Mouse (Mus musculus) ES-Bruce4 (cell line): ENCODE results near the gene Cpa1. TPM values are rescaled to one million over a fixed set of nuclear protein-coding genes. Genes with fewer than 3 reads are reported as not detected.

Experiments used
- H3K27ac ChIP-seq: 2 replicates; pipeline ENCODE4 v1.5.1; 2012; ENCODE audit warnings: low read length, inconsistent platforms; ENCODE audit not compliant: insufficient read depth
- H3K27me3 ChIP-seq: 2 replicates; pipeline ENCODE4 v1.6.1; 2012; ENCODE audit warnings: mild to moderate bottlenecking, low read length, inconsistent platforms; ENCODE audit not compliant: control insufficient read depth, poor library complexity, insufficient read depth, severe bottlenecking
- H3K36me3 ChIP-seq: 2 replicates; pipeline ENCODE4 v1.6.1; 2012; ENCODE audit warnings: inconsistent platforms, mild to moderate bottlenecking, low read length, moderate library complexity; ENCODE audit not compliant: control insufficient read depth, poor library complexity, insufficient read depth, severe bottlenecking
- H3K4me1 ChIP-seq: one replicate; pipeline ENCODE4 v1.8.1; 2011; ENCODE audit warnings: low read length; ENCODE audit not compliant: control insufficient read depth, insufficient read depth
- H3K4me3 ChIP-seq: 2 replicates; pipeline ENCODE4 v1.5.1; 2011; ENCODE audit warnings: low read depth, mild to moderate bottlenecking, low read length
- H3K9ac ChIP-seq: 2 replicates; pipeline ENCODE4 v1.6.1; 2012; ENCODE audit warnings: low read depth, mild to moderate bottlenecking, inconsistent platforms; ENCODE audit not compliant: poor library complexity, severe bottlenecking
- H3K9me3 ChIP-seq: replicated peaks from 2 replicates; pipeline ENCODE4 v1.6.1; 2012; ENCODE audit warnings: mild to moderate bottlenecking, low read length, inconsistent platforms; ENCODE audit not compliant: control insufficient read depth, poor library complexity, insufficient read depth, severe bottlenecking
- CTCF ChIP-seq: IDR thresholded peaks from one replicate; pipeline ENCODE4 v1.8.1; 2011; ENCODE audit warnings: low read depth, low read length
- EP300 ChIP-seq: IDR thresholded peaks from 2 replicates; pipeline ENCODE4 v1.6.1; 2011; ENCODE audit warnings: low read depth, low read length; ENCODE audit not compliant: insufficient read depth
- POLR2A ChIP-seq: IDR thresholded peaks from one replicate; pipeline ENCODE4 v1.8.1; 2011; ENCODE audit warnings: low read length; ENCODE audit not compliant: insufficient read depth
- polyA plus RNA-seq: library from polyadenylated mRNA; stranded (reverse); fragments of >200 nt; gene quantifications from 2 replicates; pipeline ENCODE4 v1.2.4, GENCODE M21; 2011; ENCODE audit warnings: low read depth; ENCODE audit not compliant: missing spikeins, insufficient read depth, insufficient read length

Gene Cpa1
- polyA plus RNA-seq, result not detected in 2 replicates

DNA sequence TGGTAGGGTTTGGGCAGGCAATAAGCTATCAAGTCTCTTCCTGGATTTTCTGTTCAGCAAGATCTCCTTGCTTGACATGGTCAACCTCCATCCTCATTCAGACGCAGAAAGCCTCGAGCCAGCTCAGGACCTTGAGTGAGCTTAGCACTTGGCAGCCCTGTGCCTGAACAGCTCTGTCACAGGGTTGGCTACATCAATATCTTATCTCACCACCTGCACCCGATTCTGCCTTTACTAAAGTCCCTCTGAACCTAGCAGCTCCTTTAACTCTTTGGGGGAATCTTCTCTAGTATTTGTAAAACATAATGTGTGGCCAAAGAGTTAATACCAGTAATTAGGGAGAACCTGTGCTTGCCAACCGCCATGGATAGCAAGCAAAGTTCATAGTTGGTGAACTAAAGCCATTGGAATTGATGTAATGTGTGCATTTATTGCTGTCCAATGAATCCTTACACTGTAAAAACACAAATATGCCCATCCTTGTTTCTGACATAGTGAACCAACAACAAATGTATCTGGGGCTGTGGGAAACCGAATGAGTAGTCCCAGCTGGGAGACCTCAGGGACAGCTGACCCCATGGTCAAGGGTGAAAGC is at the start of gene Cpa1:
Gene Cpa1 (plus strand): TSS at position 545 of the 595 bp plus-strand sequence.
- Histone ChIP-seq H3K27me3 (no peaks in the 10 kb centered on the region), H3K36me3 (no peaks in the 10 kb centered on the region), H3K4me1 (no peaks in the 10 kb centered on the region), H3K9ac (no peak within 1 kb of the TSS), H3K4me3 (no peak within 1 kb of the TSS), H3K9me3 (no peaks in the 10 kb centered on the region), H3K27ac (no peak within 1 kb of the TSS)
- TF ChIP-seq EP300 (no peak), CTCF (no peak), POLR2A (no peak)

DNA sequence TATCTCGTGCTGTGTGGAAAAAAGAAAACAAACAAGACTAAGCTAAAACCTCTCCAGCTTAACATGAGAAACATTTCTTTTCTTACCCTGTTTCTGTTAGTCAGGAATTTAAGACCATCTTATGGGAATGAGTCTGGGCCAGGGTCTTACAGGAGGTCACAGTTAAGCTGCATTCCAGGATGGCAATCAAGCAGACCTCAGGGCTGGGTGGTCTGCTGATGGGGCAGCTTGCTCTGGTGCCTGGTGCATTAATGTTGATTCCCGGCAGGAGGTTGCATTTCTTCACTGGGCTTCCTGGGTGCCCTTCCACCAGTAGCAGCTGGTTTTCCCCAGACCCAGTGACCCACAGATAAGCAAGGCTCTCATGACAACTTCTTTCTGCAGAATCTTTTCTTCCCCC is 49.2 kb upstream of the Cpa1 start:
- TF ChIP-seq EP300 (no peak), POLR2A (no peak), CTCF (no peak)
- Histone ChIP-seq H3K9ac (no peak overlapping the region), H3K4me3 (no peak overlapping the region), H3K9me3 (no peaks in the 10 kb centered on the region), H3K27ac (no peak overlapping the region), H3K4me1 (no peaks in the 10 kb centered on the region), H3K36me3 (no peaks in the 10 kb centered on the region), H3K27me3 (no peaks in the 10 kb centered on the region)

DNA sequence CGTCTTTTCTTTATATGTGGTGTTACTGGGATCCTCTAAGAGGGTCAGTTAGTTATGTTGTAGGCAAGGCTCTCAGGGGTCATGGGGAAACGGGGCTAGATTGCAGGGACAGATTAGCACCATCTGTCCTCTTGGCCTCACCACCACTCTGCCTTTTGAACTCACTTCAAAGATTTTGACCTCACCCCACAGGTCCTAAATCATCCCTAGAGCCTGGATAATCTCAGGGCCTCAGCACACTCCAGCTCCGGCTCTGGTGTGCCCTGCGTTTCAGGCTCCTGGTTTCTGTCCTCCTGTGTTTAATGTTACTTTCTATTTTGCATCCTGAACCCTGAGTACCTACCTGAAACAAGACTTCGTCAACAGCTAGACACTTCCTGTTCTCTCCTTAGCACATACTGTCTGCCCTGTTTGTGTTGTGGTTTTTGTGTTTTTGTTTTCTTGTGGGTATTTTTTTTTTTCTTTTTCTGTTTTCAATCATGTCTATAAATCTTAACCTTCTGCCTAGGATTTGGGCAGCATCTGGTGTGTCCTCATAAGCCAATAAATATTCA is 47.1 kb upstream of the Cpa1 start:
- no peak for TF ChIP-seq EP300
- no peak for TF ChIP-seq POLR2A
- no peak for TF ChIP-seq CTCF
- Histone ChIP-seq H3K9me3 (no peaks in the 10 kb centered on the region), H3K9ac (no peak overlapping the region), H3K36me3 (no peaks in the 10 kb centered on the region), H3K4me1 (no peaks in the 10 kb centered on the region), H3K4me3 (no peak overlapping the region), H3K27me3 (no peaks in the 10 kb centered on the region), H3K27ac (no peak overlapping the region)

- no peak overlapping the region for H3K4me3 ChIP-seq
- no peaks in the 10 kb centered on the region for H3K27me3 ChIP-seq
- no peaks in the 10 kb centered on the region for H3K36me3 ChIP-seq
- no peaks in the 10 kb centered on the region for H3K4me1 ChIP-seq
- H3K9me3 ChIP-seq, result no peaks in the 10 kb centered on the region
- no peak for TF ChIP-seq EP300
- no peak for TF ChIP-seq CTCF
- no peak for TF ChIP-seq POLR2A
- no peak overlapping the region for H3K27ac ChIP-seq
- H3K9ac ChIP-seq, result no peak overlapping the region
These were observed 46.5 kb upstream of the Cpa1 start for GRCm38 (mm10) chr6:30592417-30592974.

DNA sequence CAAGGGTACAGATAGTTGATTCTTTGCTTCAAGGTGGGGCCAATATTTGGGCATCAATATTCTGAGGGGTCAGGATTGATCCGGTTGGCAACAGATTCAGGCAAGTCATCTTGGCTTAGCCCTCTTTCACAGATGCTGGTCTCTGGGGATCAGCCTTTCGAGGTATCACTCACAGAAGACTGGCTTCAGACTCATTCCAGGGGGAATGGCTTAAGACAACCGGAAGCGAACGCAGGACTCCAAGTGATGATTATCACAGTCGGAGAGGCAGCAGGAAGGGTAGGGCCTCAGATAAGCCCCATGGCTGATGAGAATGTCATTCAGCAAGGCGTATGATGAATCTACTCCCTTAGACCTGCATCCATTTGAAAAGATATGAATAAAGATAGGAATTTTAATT is 44.7 kb upstream of the Cpa1 start:
- no peaks in the 10 kb centered on the region for H3K27me3 ChIP-seq
- H3K4me3 ChIP-seq, result no peak overlapping the region
- H3K4me1 ChIP-seq, result no peaks in the 10 kb centered on the region
- no peak overlapping the region for H3K9ac ChIP-seq
- H3K27ac ChIP-seq, result no peak overlapping the region
- no peaks in the 10 kb centered on the region for H3K9me3 ChIP-seq
- H3K36me3 ChIP-seq, result no peaks in the 10 kb centered on the region
- TF ChIP-seq POLR2A, result no peak
- TF ChIP-seq CTCF, result no peak
- no peak for TF ChIP-seq EP300

GRCm38 (mm10) chr6:30596230-30596898 is 42.7 kb upstream of the Cpa1 start:
- H3K4me1 ChIP-seq, result no peaks in the 10 kb centered on the region
- H3K9me3 ChIP-seq, result no peaks in the 10 kb centered on the region
- H3K9ac ChIP-seq, result no peak overlapping the region
- H3K27me3 ChIP-seq, result no peaks in the 10 kb centered on the region
- no peak overlapping the region for H3K27ac ChIP-seq
- H3K4me3 ChIP-seq, result no peak overlapping the region
- no peaks in the 10 kb centered on the region for H3K36me3 ChIP-seq
- TF ChIP-seq EP300, result no peak
- no peak for TF ChIP-seq CTCF
- no peak for TF ChIP-seq POLR2A
